Mouse (Mus musculus) forebrain, embryonic 11.5 days (tissue): Measurements from ENCODE around the gene Ugt1a10. TPM values are rescaled to one million over a fixed set of nuclear protein-coding genes. Genes with fewer than 3 reads are reported as not detected.
"Not testable (repeated sequence)": the region's sequence is repeated elsewhere in the genome, so short reads cannot be mapped to it uniquely, and the experiment has no call there.

Experiments used
- ATAC-seq: fragments of 200-750 bp; cut with Nextera tagmentation; replicated peaks from 2 replicates; pipeline ENCODE4 v1.8.0; 2017; ENCODE audit warnings: moderate TSS enrichment; ENCODE audit not compliant: low FRiP score
- DNase-seq: peaks from one replicate; pipeline ENCODE4 v3.0.0-alpha.2; 2017; ENCODE audit warnings: low spot score
- H3K27ac ChIP-seq: fragments of 300-500 bp; sonication (generic); 2 replicates; pipeline ENCODE4 v1.5.1; 2014; ENCODE audit warnings: low read depth, low read length
- H3K27me3 ChIP-seq: fragments of 300-500 bp; sonication (generic); 2 replicates; pipeline ENCODE4 v1.6.1; 2014; ENCODE audit warnings: mild to moderate bottlenecking, low read length, mixed read lengths; ENCODE audit not compliant: control insufficient read depth, insufficient read depth
- H3K36me3 ChIP-seq: fragments of 300-500 bp; sonication (generic); 2 replicates; pipeline ENCODE4 v1.6.1; 2014; ENCODE audit warnings: mild to moderate bottlenecking, low read length, moderate library complexity, mixed read lengths; ENCODE audit not compliant: control insufficient read depth, insufficient read depth
- H3K4me1 ChIP-seq: fragments of 300-500 bp; sonication (generic); replicated peaks from 2 replicates; pipeline ENCODE4 v1.6.1; 2014; ENCODE audit warnings: low read length, mixed read lengths; ENCODE audit not compliant: control insufficient read depth, insufficient read depth
- H3K4me2 ChIP-seq: fragments of 300-500 bp; sonication (generic); 2 replicates; pipeline ENCODE4 v1.6.1; 2014; ENCODE audit warnings: low read depth, mild to moderate bottlenecking, low read length, moderate library complexity, mixed read lengths; ENCODE audit not compliant: severe bottlenecking
- H3K4me3 ChIP-seq: fragments of 300-500 bp; sonication (generic); 2 replicates; pipeline ENCODE4 v1.5.1; 2014; ENCODE audit warnings: low read depth, low read length
- H3K9ac ChIP-seq: fragments of 300-500 bp; sonication (generic); 2 replicates; pipeline ENCODE4 v1.6.1; 2014; ENCODE audit warnings: low read length
- H3K9me3 ChIP-seq: fragments of 300-500 bp; sonication (generic); 2 replicates; pipeline ENCODE4 v1.6.1; 2016; ENCODE audit warnings: low read length, mixed read lengths; ENCODE audit not compliant: control insufficient read depth
- WGBS: fragments of 180-500 bp; shearing (Covaris S2); extraction: QIAGEN DNeasy Blood & Tissue Kit; methylation state at CpG from one replicate; pipeline ENCODE4 v1.1.7; 2014; 5-methylcytosine and 5-hydroxymethylcytosine counted together
- polyA plus RNA-seq: library from polyadenylated mRNA; unstranded; fragments of >200 nt; fragmentation: Nextera tagmentation; extraction: Ambion mirVana; gene quantifications from 2 replicates; pipeline ENCODE4 v1.2.1, GENCODE M21; 2014

Gene Ugt1a10
- polyA plus RNA-seq, 1 experiment from 2014 or later = not detected

DNA sequence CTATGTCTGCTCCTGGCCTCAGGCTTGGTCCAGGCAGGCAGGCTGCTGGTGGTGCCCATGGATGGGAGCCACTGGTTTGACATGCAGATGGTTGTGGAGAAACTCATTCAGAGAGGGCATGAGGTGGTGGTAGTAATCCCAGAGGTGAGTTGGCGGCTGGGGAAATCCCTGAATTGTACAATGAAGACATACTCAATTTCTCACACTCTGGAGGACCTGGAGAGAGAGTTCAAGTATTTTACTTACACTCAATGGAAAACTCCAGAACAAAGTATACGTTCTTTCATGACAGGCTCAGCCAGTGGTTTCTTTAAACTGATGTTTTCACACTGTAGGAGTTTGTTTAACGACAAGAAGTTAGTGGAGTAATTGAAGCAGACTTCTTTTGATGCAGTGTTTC lies 29.9 kb upstream of the Ugt1a10 start:
- not testable (repeated sequence) for H3K36me3 ChIP-seq, H3K4me1 ChIP-seq, DNase-seq, H3K9me3 ChIP-seq, H3K27me3 ChIP-seq, H3K9ac ChIP-seq, ATAC-seq, H3K4me2 ChIP-seq, H3K27ac ChIP-seq, H3K4me3 ChIP-seq
- WGBS = 77% methylated on average over 3 of the region's 3 CpGs

DNA sequence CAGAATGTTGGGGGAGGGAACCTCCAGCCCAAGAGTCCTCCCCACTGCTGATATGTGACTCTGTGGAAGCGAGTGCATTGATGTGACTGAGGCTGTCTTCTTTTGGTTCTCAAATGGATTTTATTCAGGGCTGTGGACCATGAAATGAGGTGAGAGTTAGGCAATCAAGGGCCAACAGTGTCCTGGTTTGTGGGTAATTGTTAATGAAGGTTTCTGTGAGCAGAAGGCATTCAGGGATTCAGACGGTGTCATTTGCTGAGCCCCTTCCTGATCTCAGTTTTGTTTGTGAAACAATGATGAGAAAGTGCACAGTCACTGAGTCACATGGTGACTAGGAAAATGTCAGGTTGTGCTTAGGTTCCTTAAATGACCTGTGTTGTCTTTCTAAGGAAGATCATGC lies 12.1 kb upstream of the Ugt1a10 start:
- not testable (repeated sequence) for ATAC-seq

DNA sequence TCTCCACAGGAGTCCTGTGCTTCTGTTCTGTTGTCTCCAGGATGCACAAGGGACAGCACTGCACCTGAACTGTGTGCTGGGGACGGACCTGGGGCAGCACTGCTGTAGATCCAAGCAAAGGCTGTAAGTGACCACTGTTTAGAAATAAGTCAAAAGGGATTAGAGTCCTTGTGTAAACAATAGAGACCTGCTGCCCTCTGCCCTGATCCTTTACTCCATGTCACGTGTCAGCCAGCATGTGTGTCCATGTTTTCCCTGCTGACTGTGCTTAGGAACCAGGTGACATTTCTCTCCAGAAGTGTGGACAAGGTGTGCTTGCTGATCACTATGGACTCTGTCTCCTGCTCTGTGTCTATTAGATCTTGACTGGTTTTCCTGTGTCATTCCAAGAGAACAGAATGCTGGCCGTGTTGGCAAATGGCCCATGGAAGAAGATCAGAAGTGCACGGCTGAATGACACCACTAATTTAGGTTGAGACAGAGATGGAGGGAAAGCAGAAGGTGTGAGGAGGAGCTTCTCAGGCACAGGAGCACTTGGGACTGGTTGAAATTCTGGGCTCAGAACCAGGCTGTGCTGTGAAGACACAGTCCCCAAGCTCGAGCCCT lies 10.3 kb upstream of the Ugt1a10 start:
- H3K27me3 ChIP-seq, H3K9me3 ChIP-seq, H3K4me3 ChIP-seq, H3K9ac ChIP-seq, ATAC-seq, H3K4me2 ChIP-seq, H3K4me1 ChIP-seq, DNase-seq, H3K27ac ChIP-seq, H3K36me3 ChIP-seq: not testable (repeated sequence)
- 72% methylated on average over 3 of the region's 5 CpGs for WGBS

More for the DNA sequence above, 12.1 kb upstream of the Ugt1a10 start:
- not testable (repeated sequence) for H3K4me1 ChIP-seq, H3K9me3 ChIP-seq, H3K9ac ChIP-seq, H3K4me2 ChIP-seq, H3K27ac ChIP-seq, H3K36me3 ChIP-seq, DNase-seq, H3K4me3 ChIP-seq, H3K27me3 ChIP-seq
- 54% methylated on average over 1 of the region's 2 CpGs for WGBS

DNA sequence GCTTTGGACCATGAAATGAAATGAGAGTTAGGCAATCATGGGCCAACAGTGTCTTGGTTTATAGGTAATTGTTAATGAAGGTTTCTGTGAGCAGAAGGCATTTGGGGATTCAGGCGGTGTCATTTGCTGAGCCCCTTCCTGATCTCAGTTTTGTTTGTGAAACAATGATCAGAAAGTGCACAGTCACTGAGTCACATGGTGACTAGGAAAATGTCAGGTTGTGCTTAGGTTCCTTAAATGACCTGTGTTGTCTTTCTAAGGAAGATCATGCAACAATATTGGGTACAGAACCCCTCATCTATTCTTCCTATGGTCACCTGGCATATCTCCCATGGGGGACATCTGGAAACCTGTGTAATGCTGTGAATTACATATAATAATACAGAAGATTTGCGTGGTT lies 7.8 kb upstream of the Ugt1a10 start:
- not testable (repeated sequence) for H3K4me3 ChIP-seq, H3K9me3 ChIP-seq, ATAC-seq, H3K4me2 ChIP-seq, DNase-seq, H3K9ac ChIP-seq, H3K27ac ChIP-seq, H3K27me3 ChIP-seq, H3K36me3 ChIP-seq, H3K4me1 ChIP-seq
- WGBS = 88% methylated on average over 2 of the region's 2 CpGs

DNA sequence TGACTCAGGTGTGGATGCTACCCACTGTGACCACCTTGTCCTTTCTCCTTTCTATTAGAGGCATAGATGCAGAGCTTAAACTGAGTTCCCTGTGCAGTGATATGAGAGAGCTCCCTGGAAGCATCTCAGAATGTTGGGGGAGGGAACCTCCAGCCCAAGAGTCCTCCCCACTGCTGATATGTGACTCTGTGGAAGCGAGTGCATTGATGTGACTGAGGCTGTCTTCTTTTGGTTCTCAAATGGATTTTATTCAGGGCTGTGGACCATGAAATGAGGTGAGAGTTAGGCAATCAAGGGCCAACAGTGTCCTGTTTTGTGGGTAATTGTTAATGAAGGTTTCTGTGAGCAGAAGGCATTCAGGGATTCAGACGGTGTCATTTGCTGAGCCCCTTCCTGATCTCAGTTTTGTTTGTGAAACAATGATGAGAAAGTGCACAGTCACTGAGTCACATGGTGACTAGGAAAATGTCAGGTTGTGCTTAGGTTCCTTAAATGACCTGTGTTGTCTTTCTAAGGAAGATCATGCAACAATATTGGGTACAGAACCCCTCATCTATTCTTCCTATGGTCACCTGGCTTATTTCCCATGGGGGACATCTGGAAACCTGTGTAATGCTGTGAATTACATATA lies 11.4 kb downstream of the Ugt1a10 start:
- 46% methylated on average over 1 of the region's 2 CpGs for WGBS
- not testable (repeated sequence) for H3K4me3 ChIP-seq, H3K36me3 ChIP-seq, H3K4me2 ChIP-seq, ATAC-seq, DNase-seq, H3K4me1 ChIP-seq, H3K27me3 ChIP-seq, H3K9ac ChIP-seq, H3K9me3 ChIP-seq, H3K27ac ChIP-seq

DNA sequence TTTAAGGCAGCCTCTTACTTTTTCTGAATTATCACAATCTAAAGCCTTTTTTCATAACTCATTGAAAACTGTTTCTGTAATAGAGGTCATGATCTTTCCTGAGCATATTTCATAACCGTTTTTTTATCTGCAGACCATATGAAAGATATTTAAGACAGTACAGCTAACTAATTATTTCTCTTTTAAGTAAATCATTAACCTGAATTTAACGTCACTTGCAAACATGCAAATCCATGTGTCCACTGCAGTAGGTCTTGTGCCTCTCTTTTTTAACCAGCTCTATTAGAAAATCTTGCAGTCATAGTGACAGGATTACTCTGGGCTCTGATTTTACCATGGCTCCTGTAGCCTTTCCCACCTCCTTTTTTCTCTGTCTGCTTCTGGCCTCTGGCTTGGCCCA lies 15.3 kb downstream of the Ugt1a10 start, which contains the start of gene Ugt1a9:
Ugt1a9 (plus strand) TSS at position 306 of the 400 bp plus-strand sequence.
- Histone ChIP-seq H3K9me3 (no peaks in the 10 kb centered on the region), H3K4me2 (no peak within 1 kb of the TSS), H3K4me1 (no peaks in the 10 kb centered on the region), H3K27ac (no peak within 1 kb of the TSS), H3K27me3 (no peaks in the 10 kb centered on the region), H3K4me3 (no peak within 1 kb of the TSS), H3K9ac (no peak within 1 kb of the TSS), H3K36me3 (no peaks in the 10 kb centered on the region)
- no peak for DNase-seq
- no peak for ATAC-seq
- WGBS = 83% methylated on average over 2 of the region's 2 CpGs

DNA sequence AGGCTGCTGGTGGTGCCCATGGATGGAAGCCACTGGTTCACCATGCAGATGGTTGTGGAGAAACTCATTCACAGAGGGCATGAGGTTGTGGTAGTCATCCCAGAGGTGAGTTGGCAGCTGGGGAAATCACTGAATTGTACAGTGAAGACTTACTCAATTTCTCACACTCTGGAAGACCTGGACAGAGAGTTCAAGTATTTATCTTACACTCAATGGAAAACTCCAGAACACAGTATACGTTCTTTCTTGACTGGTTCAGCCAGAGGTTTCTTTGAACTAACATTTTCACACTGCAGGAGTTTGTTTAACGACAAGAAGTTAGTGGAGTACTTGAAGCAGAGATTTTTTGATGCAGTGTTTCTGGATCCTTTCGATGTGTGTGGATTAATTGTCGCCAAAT lies 15.7 kb downstream of the Ugt1a10 start:
- Histone ChIP-seq H3K9ac (no peak overlapping the region), H3K4me2 (no peak overlapping the region), H3K4me3 (no peak overlapping the region), H3K4me1 (no peaks in the 10 kb centered on the region), H3K36me3 (no peaks in the 10 kb centered on the region), H3K27me3 (no peaks in the 10 kb centered on the region), H3K9me3 (no peaks in the 10 kb centered on the region), H3K27ac (no peak overlapping the region)
- ATAC-seq (no peak), DNase-seq (no peak)
- WGBS = 88% methylated on average over 4 of the region's 4 CpGs

DNA sequence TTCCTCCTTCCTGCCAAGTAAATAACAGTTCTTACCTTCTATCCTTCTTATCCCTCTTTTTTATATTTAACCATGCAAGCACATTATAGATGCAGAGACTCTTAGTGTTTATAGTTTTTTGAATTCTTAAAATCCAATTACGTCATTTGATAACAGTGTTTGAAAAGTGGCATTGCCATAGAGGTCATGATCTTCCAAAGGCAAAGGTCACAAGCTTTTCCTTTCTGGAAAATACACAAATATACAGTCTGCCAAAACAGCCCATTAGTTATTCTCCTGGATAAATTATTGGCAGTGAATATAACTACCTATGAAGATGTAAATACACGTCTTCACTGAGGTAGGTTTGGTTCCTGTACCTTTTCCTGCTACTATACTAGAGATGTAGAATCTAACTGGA lies 19.3 kb downstream of the Ugt1a10 start:
- Histone ChIP-seq H3K4me3 (no peak overlapping the region), H3K27ac (no peak overlapping the region), H3K4me1 (no peaks in the 10 kb centered on the region), H3K36me3 (no peaks in the 10 kb centered on the region), H3K9me3 (no peaks in the 10 kb centered on the region), H3K9ac (no peak overlapping the region), H3K4me2 (no peak overlapping the region), H3K27me3 (no peaks in the 10 kb centered on the region)
- no peak for ATAC-seq
- no peak for DNase-seq
- WGBS = 90% methylated on average over 2 of the region's 2 CpGs

DNA sequence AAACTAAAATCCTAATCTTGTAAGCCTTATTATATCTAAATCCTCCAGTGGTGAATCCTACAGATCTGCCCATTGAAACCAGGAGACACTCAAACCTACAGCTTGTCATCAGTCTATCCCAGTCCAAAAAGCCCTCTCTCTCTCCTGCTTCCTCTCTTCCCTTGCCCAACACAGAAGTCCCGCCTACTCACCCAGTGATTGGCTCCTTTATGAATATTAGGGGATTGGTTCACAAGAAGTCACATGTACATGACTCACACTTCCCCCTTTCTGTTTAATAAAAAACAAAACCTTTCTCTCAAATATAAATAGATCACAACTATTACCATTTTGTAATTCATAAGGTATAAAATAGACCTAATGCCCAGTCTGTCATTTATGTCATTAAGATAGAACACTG lies 21.9 kb downstream of the Ugt1a10 start:
- no peak overlapping the region for H3K27ac ChIP-seq
- no peaks in the 10 kb centered on the region for H3K27me3 ChIP-seq
- 86% methylated on average over 1 of the region's 1 CpGs for WGBS
- no peak overlapping the region for H3K4me2 ChIP-seq
- no peak for DNase-seq
- H3K4me1 ChIP-seq = no peaks in the 10 kb centered on the region
- no peak overlapping the region for H3K9ac ChIP-seq
- no peaks in the 10 kb centered on the region for H3K9me3 ChIP-seq
- no peak overlapping the region for H3K4me3 ChIP-seq
- H3K36me3 ChIP-seq = no peaks in the 10 kb centered on the region
- ATAC-seq = no peak
